Mouse (Mus musculus): Measurements from ENCODE around the gene A830005F24Rik.

The A830005F24Rik gene

GRCm38 (mm10) chr13:48544867-48545266 lies 31.5 kb downstream of the A830005F24Rik start:
- no peak for DNase-seq (ENCODE audit: low spot score)

- DNase-seq (ENCODE audit: low spot score) = peak; percentile 99
Observed at GRCm38 (mm10) chr13:48545476-48546281, 32.3 kb downstream of the A830005F24Rik start.

DNA sequence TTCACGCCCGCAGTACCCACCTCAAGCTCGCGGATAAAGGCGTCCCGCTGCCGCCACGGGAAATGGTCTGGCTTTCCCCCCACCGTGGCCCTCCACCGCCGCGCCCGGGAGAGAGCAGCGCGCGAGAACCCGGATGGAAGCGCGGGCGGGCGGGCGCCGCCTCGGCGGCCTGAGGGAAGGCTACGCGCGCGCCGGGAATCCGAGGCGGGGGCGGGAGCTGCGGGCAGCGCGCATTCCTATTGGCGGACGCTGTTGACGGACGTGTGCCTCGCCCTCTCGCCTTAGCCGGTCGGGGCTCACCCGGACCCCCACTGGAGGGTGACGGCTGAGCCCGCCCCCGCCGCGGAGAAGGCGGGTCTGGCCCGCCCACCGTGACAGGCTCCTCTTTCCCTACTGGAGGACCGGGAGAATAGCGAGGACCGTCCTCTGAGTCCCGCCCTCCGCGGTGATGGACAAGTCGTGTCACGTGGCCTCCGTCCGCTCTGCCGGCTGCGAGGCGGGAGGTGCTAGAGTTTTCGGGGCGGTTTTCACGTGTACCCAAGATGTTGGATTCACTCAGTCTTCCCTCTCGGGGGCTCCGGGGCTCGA lies 33.1 kb downstream of the A830005F24Rik start:
- peak; percentile 99 for DNase-seq (ENCODE audit: low spot score)

DNA sequence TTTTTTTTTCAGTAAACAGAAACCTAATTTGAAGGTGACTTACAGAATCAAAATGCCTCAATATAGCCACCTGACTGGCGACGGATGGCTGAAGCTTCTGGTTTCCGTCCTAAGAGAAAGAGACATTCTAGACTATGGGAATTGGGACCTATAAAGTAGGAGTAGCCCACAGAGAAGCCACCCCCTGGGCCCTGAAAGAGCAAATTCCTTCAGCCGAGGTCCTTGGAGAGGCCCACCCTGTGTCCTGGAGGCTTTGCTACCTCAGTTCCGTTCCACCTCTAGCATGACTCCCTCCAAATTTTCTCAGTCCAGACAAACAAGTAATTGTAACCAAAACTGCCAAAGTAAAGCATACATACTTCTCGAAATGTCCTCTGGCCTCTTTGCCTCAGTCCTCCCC lies 34.3 kb downstream of the A830005F24Rik start:
- no peak for DNase-seq (ENCODE audit: low spot score)

- DNase-seq (ENCODE audit: low spot score) = no peak
Observed at GRCm38 (mm10) chr13:48548296-48548695, 34.9 kb downstream of the A830005F24Rik start.

DNA sequence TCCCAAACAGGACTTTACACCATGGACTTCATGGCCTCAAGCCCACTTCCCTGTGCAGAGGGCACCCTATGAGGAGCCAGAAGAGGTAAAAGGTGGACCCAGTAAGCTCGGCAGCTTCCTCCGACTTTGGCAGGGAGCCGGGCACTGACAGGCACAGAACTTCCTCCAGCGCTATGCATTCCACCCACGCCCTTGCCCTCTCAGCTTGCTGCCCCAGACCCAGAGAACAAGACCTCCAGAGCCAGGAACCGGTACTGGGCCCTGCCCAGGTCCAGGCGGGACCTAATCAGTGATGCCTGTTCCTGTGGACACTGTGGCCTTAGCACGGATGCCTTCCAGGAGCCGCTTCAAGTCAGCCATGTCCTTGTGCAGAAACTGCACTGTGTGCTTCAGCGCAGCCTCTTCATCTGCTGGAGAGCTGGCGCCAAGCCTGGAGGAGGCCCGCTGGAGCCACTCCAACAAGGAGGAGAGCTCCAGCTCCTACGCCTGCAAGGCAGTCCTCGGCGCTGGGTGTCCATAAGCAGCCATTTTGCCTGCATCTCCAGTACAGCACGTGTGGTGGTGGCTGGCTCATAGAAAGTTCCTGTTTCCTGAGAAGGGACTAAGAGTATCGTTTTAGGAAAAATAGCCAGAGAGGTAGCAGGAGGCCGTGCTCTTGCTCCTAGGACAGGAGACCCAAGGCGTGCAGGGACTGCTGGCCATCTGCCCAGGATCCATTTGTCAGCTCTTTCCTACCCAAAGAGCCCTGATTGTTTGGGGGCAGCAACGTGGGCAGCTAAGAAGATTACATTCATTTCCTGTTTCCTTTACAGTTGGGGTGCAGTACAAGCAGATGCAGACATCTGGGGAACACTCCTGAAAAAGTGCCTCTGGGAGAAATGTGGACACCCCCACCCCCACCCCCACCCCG lies 39.1 kb downstream of the A830005F24Rik start:
- DNase-seq (ENCODE audit: low spot score) = no peak

GRCm38 (mm10) chr13:48553511-48553910 lies 40.1 kb downstream of the A830005F24Rik start:
- DNase-seq (ENCODE audit: low spot score) = no peak

DNA sequence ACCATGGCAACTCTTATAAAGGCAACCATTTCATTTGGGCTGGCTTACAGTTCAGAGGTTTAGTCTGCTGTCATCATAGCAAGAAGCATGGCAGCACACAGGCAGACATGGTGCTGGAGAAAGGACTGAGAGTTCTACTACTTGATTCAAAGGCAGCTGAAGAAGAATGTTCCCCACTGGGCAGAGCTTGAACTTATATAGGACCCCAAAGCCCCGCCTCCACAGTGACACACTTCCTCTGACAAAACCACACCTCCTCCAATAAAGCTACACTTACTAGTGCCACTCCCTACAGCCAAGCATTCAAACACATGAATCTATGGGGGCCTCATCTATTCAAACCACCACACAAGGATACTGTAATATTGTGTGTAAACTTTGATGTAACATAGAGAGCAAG lies 41.2 kb downstream of the A830005F24Rik start:
- no peak for DNase-seq (ENCODE audit: low spot score)

GRCm38 (mm10) chr13:48555976-48556375 lies 42.6 kb downstream of the A830005F24Rik start:
- DNase-seq (ENCODE audit: low spot score) = no peak

DNA sequence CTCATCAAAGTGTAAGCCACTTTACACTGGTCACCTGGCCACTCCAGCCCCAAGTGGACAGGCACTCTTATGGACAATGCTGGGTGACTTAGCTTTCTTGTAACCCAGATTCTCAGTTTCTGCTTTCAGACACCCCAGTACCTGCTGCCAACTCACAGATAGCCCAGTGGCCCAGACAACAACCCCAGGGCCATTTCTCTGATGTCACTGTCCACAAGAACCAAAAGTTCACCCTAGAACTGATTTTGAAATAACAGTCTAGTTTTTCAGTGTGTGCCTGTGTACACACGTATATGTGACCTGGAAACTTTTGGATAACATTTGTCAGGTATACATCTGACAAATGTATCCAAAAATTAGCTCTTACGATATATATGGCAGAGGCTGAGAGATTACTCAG lies 48.1 kb downstream of the A830005F24Rik start:
- DNase-seq (ENCODE audit: low spot score) = no peak

DNA sequence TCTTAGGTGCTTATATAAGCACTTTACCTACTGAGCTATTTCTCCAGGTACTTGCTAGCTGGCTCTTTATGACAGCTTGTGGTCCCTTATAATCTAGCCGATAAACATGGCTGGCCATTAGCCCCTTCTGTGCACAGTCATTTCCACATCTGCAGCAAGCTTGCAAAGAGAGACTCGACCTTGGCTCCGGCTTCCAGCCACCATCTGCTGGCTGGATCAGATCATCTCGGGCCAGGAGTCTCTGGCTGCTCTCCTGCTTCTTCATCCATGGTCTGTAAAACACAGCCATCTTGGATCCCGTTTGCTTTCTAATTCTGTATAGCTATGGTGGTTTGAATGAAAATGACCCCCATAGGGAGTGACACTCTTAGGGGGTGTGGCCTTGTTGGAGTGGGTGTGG lies 49.0 kb downstream of the A830005F24Rik start:
- no peak for DNase-seq (ENCODE audit: low spot score)
